Mouse (Mus musculus): ENCODE data around the gene Gns.
"Not testable (repeated sequence)": the region's sequence is repeated elsewhere in the genome, so short reads cannot be mapped to it uniquely, and the experiment has no call there.

GRCm38 (mm10) chr10:121336536-121336935, 28.4 kb upstream of the Gns start:
- TF ChIP-seq POLR2A, CTCF (IDR thresholded peaks at IDR 0.05; ENCODE audit: insufficient read depth, low read depth, low read length): not testable (repeated sequence)
